Mouse (Mus musculus): ENCODE data around the gene Lpin2.

The Lpin2 gene

DNA sequence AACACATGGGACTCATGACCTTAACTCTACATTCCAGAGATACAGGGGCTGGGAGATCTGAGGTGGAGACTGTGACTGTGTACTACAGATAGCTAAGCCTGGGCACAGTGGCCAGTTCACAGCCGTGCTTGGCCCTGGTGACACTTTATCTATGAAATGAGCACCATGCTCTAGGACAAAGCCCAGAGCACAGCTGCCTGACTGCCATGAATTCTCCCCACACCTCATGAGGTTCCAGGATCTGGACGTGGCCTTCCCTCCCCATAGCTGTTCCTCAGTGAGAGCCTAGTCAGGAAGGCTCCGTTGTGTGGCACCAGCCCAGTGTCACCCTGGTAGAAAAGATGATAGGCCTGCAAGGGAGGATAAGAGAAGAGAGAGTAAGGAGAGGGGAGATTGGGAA is 86.2 kb downstream of the Lpin2 start:
- DNase-seq: no peak

GRCm38 (mm10) chr17:71273901-71274300 is 91.5 kb downstream of the Lpin2 start:
- DNase-seq: no peak

DNA sequence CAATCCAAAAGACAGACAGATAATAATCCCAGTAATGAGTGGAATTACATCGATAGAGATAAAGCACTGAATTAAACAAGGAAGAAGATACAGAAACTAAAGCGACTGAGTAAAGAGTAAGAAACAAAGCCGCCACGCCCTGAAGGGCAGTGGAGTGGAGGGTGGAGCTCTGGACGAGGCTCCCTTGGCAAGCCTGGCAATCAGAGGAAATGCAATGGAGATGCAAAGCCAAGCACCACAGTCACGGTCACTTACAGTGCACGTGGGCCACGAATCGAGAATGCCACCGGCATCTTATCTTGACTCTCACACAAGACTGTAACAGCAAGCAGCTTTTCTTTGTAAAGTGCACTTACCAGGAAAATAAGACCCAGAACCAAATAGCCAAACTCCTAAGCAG is 94.4 kb downstream of the Lpin2 start:
- no peak for DNase-seq

GRCm38 (mm10) chr17:71277701-71278491 is 95.5 kb downstream of the Lpin2 start:
- DNase-seq: no peak

- DNase-seq: no peak
These were observed 100.4 kb downstream of the Lpin2 start for GRCm38 (mm10) chr17:71282716-71283115.

- no peak for DNase-seq
These were observed 100.9 kb downstream of the Lpin2 start for GRCm38 (mm10) chr17:71283237-71283636.

- DNase-seq: no peak
These were observed 102.5 kb downstream of the Lpin2 start for GRCm38 (mm10) chr17:71284890-71285289.

DNA sequence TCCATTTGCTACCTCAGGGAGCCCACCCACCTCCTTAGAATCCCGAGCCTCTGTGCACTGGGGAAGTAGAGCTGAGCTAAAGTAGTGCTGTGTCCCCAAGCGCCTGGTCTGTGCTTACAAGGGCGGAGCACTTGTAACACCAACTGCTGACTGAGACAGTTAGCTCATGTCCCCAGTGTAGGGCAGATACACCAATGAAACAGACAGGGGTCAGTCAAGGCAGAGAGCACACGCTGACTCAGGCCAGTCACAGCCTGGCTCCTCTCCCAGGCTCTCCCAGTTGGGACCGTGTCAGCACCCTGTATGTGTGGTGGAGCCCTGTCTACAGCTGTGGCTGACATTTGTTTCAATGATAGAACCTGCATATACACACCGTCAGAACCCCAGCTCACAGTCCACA is 103.6 kb downstream of the Lpin2 start:
- no peak for DNase-seq

GRCm38 (mm10) chr17:71287586-71287985 is 105.2 kb downstream of the Lpin2 start:
- no peak for DNase-seq

GRCm38 (mm10) chr17:71288145-71288758 is 105.9 kb downstream of the Lpin2 start:
- DNase-seq: no peak

- DNase-seq: no peak
These were observed 106.6 kb downstream of the Lpin2 start for GRCm38 (mm10) chr17:71288808-71289548.

DNA sequence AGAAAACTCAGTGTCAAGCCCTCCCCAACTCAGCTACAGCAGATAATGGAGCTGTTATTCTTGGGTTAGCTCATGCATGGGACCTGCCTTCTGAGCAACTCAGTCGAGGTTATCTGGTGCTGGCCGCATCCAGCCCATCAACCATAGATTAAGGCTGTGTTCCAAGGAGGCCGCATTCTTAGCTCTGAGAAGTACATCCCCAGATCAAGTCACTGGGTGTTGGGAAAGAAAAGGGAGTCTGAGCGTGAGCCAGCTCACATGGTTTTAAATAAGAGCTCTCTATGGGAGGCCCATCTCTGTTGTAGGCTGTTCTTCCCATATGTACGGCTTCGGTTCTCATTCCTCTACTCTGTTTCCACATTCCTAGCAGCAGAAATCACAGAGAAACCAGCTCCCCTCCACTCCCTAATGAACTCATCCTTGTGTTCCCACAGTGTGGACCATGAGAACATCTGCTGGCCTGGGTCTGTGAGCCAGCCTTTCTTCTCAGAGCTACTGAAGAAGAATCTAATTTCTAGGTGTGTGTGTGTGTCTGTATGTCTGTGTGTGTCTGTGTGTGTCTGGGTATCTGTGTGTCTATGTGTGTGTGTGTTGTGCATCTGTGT is 107.3 kb downstream of the Lpin2 start:
- DNase-seq: no peak

- no peak for DNase-seq
These were observed 108.4 kb downstream of the Lpin2 start for GRCm38 (mm10) chr17:71290486-71291410.

DNA sequence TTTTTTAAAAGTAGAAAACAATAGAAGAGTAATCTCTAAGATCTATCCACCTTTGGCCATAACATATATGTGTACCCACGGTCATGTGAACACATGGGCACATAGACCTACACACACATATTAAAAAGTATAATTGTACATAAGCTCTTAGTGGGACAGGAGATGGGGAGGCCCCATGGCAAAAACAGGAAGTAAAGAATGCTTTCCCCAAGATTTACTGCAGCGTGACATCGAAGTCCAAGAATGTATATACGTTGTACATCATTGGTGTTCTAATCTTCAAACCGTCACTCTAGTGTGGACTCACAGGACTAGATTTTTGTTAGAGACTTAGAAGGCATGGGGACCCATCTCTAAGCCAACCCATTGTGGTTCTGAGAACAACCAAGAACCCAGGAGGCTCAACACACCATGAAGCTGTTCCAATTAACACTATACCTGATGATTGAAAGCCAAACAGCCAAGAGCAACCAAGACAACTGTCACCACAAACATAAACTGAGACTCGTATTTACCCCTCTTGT is 109.6 kb downstream of the Lpin2 start:
- no peak for DNase-seq

- DNase-seq: no peak
These were observed 110.5 kb downstream of the Lpin2 start for GRCm38 (mm10) chr17:71292897-71293296.

DNA sequence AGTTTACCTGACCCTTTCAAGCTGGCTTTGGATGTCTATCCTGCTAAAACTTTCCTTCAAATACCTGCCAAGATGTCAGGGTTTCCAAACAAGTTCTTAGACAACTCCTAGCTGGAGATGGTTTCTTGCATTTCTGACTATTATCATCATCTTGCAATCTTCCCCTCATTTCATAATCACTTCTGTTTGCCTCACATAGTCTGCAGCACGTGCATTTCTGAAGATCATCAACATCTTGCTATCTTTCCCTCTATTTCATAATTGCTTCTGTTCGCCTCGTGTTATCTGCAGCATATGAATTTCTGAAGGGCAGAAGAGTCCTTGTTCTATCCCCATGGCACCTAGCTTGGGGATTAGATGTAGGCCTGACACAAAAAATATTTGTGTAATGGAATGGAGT is 112.2 kb downstream of the Lpin2 start:
- DNase-seq: no peak

Data from cerebellum, adult 8-10 months (tissue).